Comparison of ENCODE assay signal across 29 mouse cellular contexts in genomic region chr11:50397316-50397715, GRCm38 (mm10). TPM values are rescaled to one million over a fixed set of nuclear protein-coding genes. Genes with fewer than 3 reads are reported as not detected.
A peak's percentile ranks its signal among the peaks of the same experiment; 100 is the strongest.
DNase-seq lines count a peak whose midpoint lies in the region; ATAC-seq lines count a peak whose summit lies in the region.
"Had no signal": no experiment of that assay in that cellular context is flagged by ENCODE, and none has a peak within 500 bp of the region (broad histone marks: within the 10 kb centered on the region; RNA-seq: fewer than 3 reads in every experiment).

No protein-coding gene starts in this region.

- 85% methylated on average over 8 of the region's 9 CpGs for WGBS in embryonic facial prominence, embryonic 11.5 days
- 81% methylated on average over 9 of the region's 9 CpGs for WGBS in embryonic facial prominence, embryonic 10.5 days
- WGBS in heart, embryonic 10.5 days: 70% methylated on average over 9 of the region's 9 CpGs

- peaks cover 10% of the 10 kb centered on the region; the same call in 1 of the 2 replicates for H3K36me3 ChIP-seq in embryonic facial prominence, embryonic 11.5 days (replicated peaks; ENCODE audit: control insufficient read depth, insufficient read depth, low read depth, low read length)
- peaks cover 93% of the 10 kb centered on the region for H3K36me3 ChIP-seq in embryonic facial prominence, embryonic 10.5 days (replicated peaks)
- H3K36me3 ChIP-seq in heart, embryonic 10.5 days: peaks cover 59% of the 10 kb centered on the region
- H3K36me3 ChIP-seq in megakaryocyte, embryonic 14.5 days (replicated peaks; ENCODE audit: low read length): peaks cover 78% of the 10 kb centered on the region

- ATAC-seq in embryonic facial prominence, embryonic 11.5 days (replicated peaks; ENCODE audit: insufficient number of reproducible peaks, low FRiP score, low TSS enrichment, low read depth): no peak
- no peak for ATAC-seq in megakaryocyte, adult 5-6 weeks (ENCODE audit: poor library complexity, severe bottlenecking)
- ATAC-seq: activated CD4-positive, CD25-positive, alpha-beta regulatory T cell, adult 4 months; forebrain, embryonic 15.5 days; intestine, postnatal 0 days had no signal

- H3K9me3 ChIP-seq in embryonic facial prominence, embryonic 11.5 days (replicated peaks; ENCODE audit: control insufficient read depth, low read length): no peaks in the 10 kb centered on the region
- H3K9me3 ChIP-seq in embryonic facial prominence, embryonic 10.5 days: no peaks in the 10 kb centered on the region
- H3K9me3 ChIP-seq in heart, embryonic 10.5 days: no peaks in the 10 kb centered on the region
- H3K9me3 ChIP-seq in megakaryocyte, embryonic 14.5 days: no peaks in the 10 kb centered on the region
- H3K9me3 ChIP-seq: embryonic facial prominence, embryonic 12.5 days; forebrain, embryonic 10.5 days; forebrain, embryonic 15.5 days; heart, embryonic 13.5 days; hindbrain, embryonic 12.5 days; hindbrain, embryonic 15.5 days had no signal

- DNase-seq in embryonic facial prominence, embryonic 11.5 days (ENCODE audit: low spot score): no peak
- DNase-seq in embryonic facial prominence, embryonic 10.5 days (ENCODE audit: low spot score): no peak
- DNase-seq in heart, embryonic 10.5 days (ENCODE audit: low spot score): peak; percentile 62
- no peak for DNase-seq in heart, adult 18-20 months
- DNase-seq in urinary bladder, postnatal 10 days (ENCODE audit: low spot score): peak; percentile 5
- no peak for DNase-seq in urinary bladder, adult 18-20 months (ENCODE audit: low spot score in 2 of 2)
- DNase-seq: adrenal gland, adult 8-10 months; adrenal gland, postnatal 25 days; cerebellum, adult 11-12 months; cerebellum, adult 8-10 months; cerebellum, postnatal 10 days; cerebellum, postnatal 36 days; embryo, embryonic 11 days; gastrocnemius, postnatal 25 days had no signal

- H3K27ac ChIP-seq in embryonic facial prominence, embryonic 11.5 days (replicated peaks; ENCODE audit: low read depth, low read length): 0 out of 2 replicates have a peak overlapping the region, but pooled peaks have one; percentile 16
- H3K27ac ChIP-seq in embryonic facial prominence, embryonic 10.5 days (replicated peaks): no peak overlapping the region
- no peak overlapping the region for H3K27ac ChIP-seq in heart, embryonic 10.5 days
- H3K27ac ChIP-seq: embryonic facial prominence, embryonic 12.5 days; forebrain, embryonic 10.5 days; forebrain, embryonic 15.5 days; heart, embryonic 13.5 days; hindbrain, embryonic 12.5 days; hindbrain, embryonic 15.5 days had no signal

- H3K4me3 ChIP-seq in embryonic facial prominence, embryonic 11.5 days (ENCODE audit: low read depth, low read length): no peak overlapping the region
- no peak overlapping the region for H3K4me3 ChIP-seq in embryonic facial prominence, embryonic 10.5 days
- H3K4me3 ChIP-seq in heart, embryonic 10.5 days: no peak overlapping the region
- peak overlapping the region; percentile 31 for H3K4me3 ChIP-seq in megakaryocyte, embryonic 14.5 days (replicated peaks)
- H3K4me3 ChIP-seq: embryonic facial prominence, embryonic 12.5 days; erythroblast, embryonic 14.5 days; forebrain, embryonic 10.5 days; forebrain, embryonic 15.5 days; heart, embryonic 13.5 days; hindbrain, embryonic 12.5 days; hindbrain, embryonic 15.5 days had no signal

- no peak overlapping the region for H3K9ac ChIP-seq in embryonic facial prominence, embryonic 11.5 days (replicated peaks; ENCODE audit: low read length)
- H3K9ac ChIP-seq: embryonic facial prominence, embryonic 12.5 days; forebrain, embryonic 15.5 days; heart, embryonic 13.5 days; hindbrain, embryonic 12.5 days; hindbrain, embryonic 15.5 days had no signal

- no peak overlapping the region for H3K4me2 ChIP-seq in embryonic facial prominence, embryonic 11.5 days (ENCODE audit: low read depth, low read length)
- H3K4me2 ChIP-seq: embryonic facial prominence, embryonic 12.5 days; forebrain, embryonic 15.5 days; heart, embryonic 13.5 days; hindbrain, embryonic 12.5 days; hindbrain, embryonic 15.5 days had no signal

- H3K4me1 ChIP-seq in embryonic facial prominence, embryonic 11.5 days (ENCODE audit: control insufficient read depth, insufficient read depth, low read length): no peaks in the 10 kb centered on the region
- no peaks in the 10 kb centered on the region for H3K4me1 ChIP-seq in embryonic facial prominence, embryonic 10.5 days
- 0 out of 2 replicates have a peak, but pooled peaks cover 7% of the 10 kb centered on the region for H3K4me1 ChIP-seq in heart, embryonic 10.5 days
- H3K4me1 ChIP-seq in megakaryocyte, embryonic 14.5 days: peaks cover 32% of the 10 kb centered on the region
- H3K4me1 ChIP-seq: embryonic facial prominence, embryonic 12.5 days; forebrain, embryonic 10.5 days; forebrain, embryonic 15.5 days; hindbrain, embryonic 12.5 days; hindbrain, embryonic 15.5 days had no signal

- no peaks in the 10 kb centered on the region for H3K27me3 ChIP-seq in embryonic facial prominence, embryonic 11.5 days (ENCODE audit: control insufficient read depth, insufficient read depth, low read length)
- no peaks in the 10 kb centered on the region for H3K27me3 ChIP-seq in embryonic facial prominence, embryonic 10.5 days (replicated peaks; ENCODE audit: low read depth, poor library complexity, severe bottlenecking)
- H3K27me3 ChIP-seq in heart, embryonic 10.5 days (ENCODE audit: insufficient read depth, poor library complexity, severe bottlenecking): no peaks in the 10 kb centered on the region
- no peaks in the 10 kb centered on the region for H3K27me3 ChIP-seq in megakaryocyte, embryonic 14.5 days (replicated peaks)
- H3K27me3 ChIP-seq: embryonic facial prominence, embryonic 12.5 days; forebrain, embryonic 15.5 days; heart, embryonic 13.5 days; hindbrain, embryonic 12.5 days; hindbrain, embryonic 15.5 days had no signal

RNA-seq across cellular contexts. Expression of gene Hnrnph1, which starts 20.5 kb away (rescaled TPM):
- 823 and 855 TPM in 2 replicates for polyA plus RNA-seq in embryonic facial prominence, embryonic 11.5 days (2014; fragmentation: Nextera tagmentation; extraction: Ambion mirVana)
- polyA plus RNA-seq in embryonic facial prominence, embryonic 10.5 days (2016; fragmentation: Nextera tagmentation; extraction: Ambion mirVana): 611 and 614 TPM in 2 replicates
- 253 and 367 TPM in 2 replicates for polyA plus RNA-seq in heart, embryonic 10.5 days (2016; fragmentation: Nextera tagmentation; extraction: Ambion mirVana)
- 10 to 100 TPM; 97.0 to 99.6 TPM for total RNA-seq in heart, adult 18-20 months (2021)
- polyA plus RNA-seq in megakaryocyte, embryonic 14.5 days (2012; ENCODE audit: insufficient read depth, low replicate concordance): 12.9 and 121 TPM in 2 replicates
- total RNA-seq in megakaryocyte, adult 5-6 weeks (2015): 400 and 438 TPM in 2 replicates
- 436 and 510 TPM in 2 replicates for total RNA-seq in megakaryocyte, adult 5-6 weeks (2017)

RNA-seq across cellular contexts. Expression of gene Rufy1, which starts 33.6 kb away (rescaled TPM):
- 22.9 and 24.4 TPM in 2 replicates for polyA plus RNA-seq in embryonic facial prominence, embryonic 11.5 days (2014; fragmentation: Nextera tagmentation; extraction: Ambion mirVana)
- 21.8 and 27.0 TPM in 2 replicates for polyA plus RNA-seq in embryonic facial prominence, embryonic 10.5 days (2016; fragmentation: Nextera tagmentation; extraction: Ambion mirVana)
- 16.6 and 18.3 TPM in 2 replicates for polyA plus RNA-seq in heart, embryonic 10.5 days (2016; fragmentation: Nextera tagmentation; extraction: Ambion mirVana)
- total RNA-seq in heart, adult 18-20 months (2021): 10 to 100 TPM; 28.3 to 35.5 TPM
- 1.2 and 2.3 TPM in 2 replicates for polyA plus RNA-seq in megakaryocyte, embryonic 14.5 days (2012; ENCODE audit: insufficient read depth, low replicate concordance)
- 51.2 and 53.0 TPM in 2 replicates for total RNA-seq in megakaryocyte, adult 5-6 weeks (2015)
- 81.6 and 82.2 TPM in 2 replicates for total RNA-seq in megakaryocyte, adult 5-6 weeks (2017)

RNA-seq across cellular contexts. Expression of gene Cby3, which starts 43.1 kb away (rescaled TPM):
- not detected in 2 replicates for polyA plus RNA-seq in embryonic facial prominence, embryonic 11.5 days (2014; fragmentation: Nextera tagmentation; extraction: Ambion mirVana)
- polyA plus RNA-seq in embryonic facial prominence, embryonic 10.5 days (2016; fragmentation: Nextera tagmentation; extraction: Ambion mirVana): 0.52 TPM in 1 of 2 replicates, not detected in the other
- polyA plus RNA-seq in heart, embryonic 10.5 days (2016; fragmentation: Nextera tagmentation; extraction: Ambion mirVana): 0.39 TPM in 1 of 2 replicates, not detected in the other
- total RNA-seq in heart, adult 18-20 months (2021): not detected
- not detected in 2 replicates for polyA plus RNA-seq in megakaryocyte, embryonic 14.5 days (2012; ENCODE audit: insufficient read depth, low replicate concordance)
- total RNA-seq in megakaryocyte, adult 5-6 weeks (2015): not detected in 2 replicates
- total RNA-seq in megakaryocyte, adult 5-6 weeks (2017): not detected in 2 replicates
- total RNA-seq: adrenal gland, adult 8-10 months; adrenal gland, postnatal 25 days; gastrocnemius, adult 8-10 months; gastrocnemius, postnatal 25 days; heart, adult 8-10 months; heart, postnatal 25 days had no signal
- polyA plus RNA-seq: activated CD4-positive, CD25-positive, alpha-beta regulatory T cell, adult 4 months; erythroblast, embryonic 14.5 days; heart, embryonic 13.5 days; heart, embryonic 16.5 days had no signal

Comparison
In these comparisons a context has a peak if more than half of its experiments do, and no peak if none do; other contexts are left out.
1. DNase-seq: peak in heart, embryonic 10.5 days (single experiment) and urinary bladder, postnatal 10 days (single experiment); none in embryonic facial prominence, embryonic 11.5 days (single experiment), embryonic facial prominence, embryonic 10.5 days (single experiment), heart, adult 18-20 months (0 of 2) and urinary bladder, adult 18-20 months (0 of 2).